Mouse (Mus musculus) forebrain, embryonic 15.5 days (tissue): Measurements from ENCODE around the gene Spr. TPM values are rescaled to one million over a fixed set of nuclear protein-coding genes. Genes with fewer than 3 reads are reported as not detected.
"Not testable (repeated sequence)": the region's sequence is repeated elsewhere in the genome, so short reads cannot be mapped to it uniquely, and the experiment has no call there.

Experiments used
- ATAC-seq: fragments of 200-750 bp; cut with Nextera tagmentation; replicated peaks from 2 replicates; pipeline ENCODE4 v1.8.0; 2017; ENCODE audit warnings: mild to moderate bottlenecking, moderate TSS enrichment, moderate library complexity
- H3K27ac ChIP-seq: fragments of 300-500 bp; sonication (generic); replicated peaks from 2 replicates; pipeline ENCODE4 v1.5.1; 2015; ENCODE audit warnings: mild to moderate bottlenecking, inconsistent platforms
- H3K27me3 ChIP-seq: fragments of 300-500 bp; sonication (generic); 2 replicates; pipeline ENCODE4 v1.6.1; 2015; ENCODE audit warnings: inconsistent platforms
- H3K36me3 ChIP-seq: fragments of 300-500 bp; sonication (generic); 2 replicates; pipeline ENCODE4 v1.6.1; 2015; ENCODE audit warnings: mild to moderate bottlenecking, inconsistent platforms
- H3K4me1 ChIP-seq: fragments of 300-500 bp; sonication (generic); 2 replicates; pipeline ENCODE4 v1.6.1; 2015; ENCODE audit warnings: inconsistent platforms
- H3K4me2 ChIP-seq: fragments of 300-500 bp; sonication (generic); replicated peaks from 2 replicates; pipeline ENCODE4 v1.6.1; 2015; ENCODE audit warnings: mild to moderate bottlenecking, inconsistent platforms
- H3K4me3 ChIP-seq: fragments of 300-500 bp; sonication (generic); 2 replicates; pipeline ENCODE4 v1.5.1; 2015; ENCODE audit warnings: mild to moderate bottlenecking, inconsistent platforms
- H3K9ac ChIP-seq: fragments of 300-500 bp; sonication (generic); replicated peaks from 2 replicates; pipeline ENCODE4 v1.6.1; 2015; ENCODE audit warnings: mild to moderate bottlenecking, inconsistent platforms
- H3K9me3 ChIP-seq: fragments of 300-500 bp; sonication (generic); 2 replicates; pipeline ENCODE4 v1.6.1; 2016; ENCODE audit warnings: inconsistent platforms
- WGBS: fragments of 180-500 bp; shearing (Covaris S2); methylation state at CpG from one replicate; pipeline ENCODE4 v1.1.7; 2015; ENCODE audit warnings: mixed read lengths; 5-methylcytosine and 5-hydroxymethylcytosine counted together
- polyA plus RNA-seq: library from polyadenylated mRNA; unstranded; fragments of >200 nt; fragmentation: Nextera tagmentation; extraction: Ambion mirVana; gene quantifications from 2 replicates; pipeline ENCODE4 v1.2.1, GENCODE M21; 2015

Spr gene
- polyA plus RNA-seq, 1 experiment from 2014 or later: 29.7 TPM

- Histone ChIP-seq H3K4me1 (peaks cover 15% of the 10 kb centered on the region), H3K9ac (peak overlapping the region; percentile 58), H3K4me2 (peak overlapping the region; percentile 74), H3K27ac (peak overlapping the region; percentile 23; the same call in 1 of the 2 replicates), H3K36me3 (no peaks in the 10 kb centered on the region), H3K9me3 (no peaks in the 10 kb centered on the region), H3K4me3 (peak overlapping the region; percentile 44), H3K27me3 (no peaks in the 10 kb centered on the region)
- WGBS: 2% methylated on average over 34 of the region's 34 CpGs
- peak; percentile 48; the same call in 1 of the 2 replicates for ATAC-seq
These were observed 17.4 kb upstream of the Spr start for GRCm38 (mm10) chr6:85154861-85155528.

GRCm38 (mm10) chr6:85153970-85154540 is 16.5 kb upstream of the Spr start:
- no peak overlapping the region for H3K27ac ChIP-seq
- no peak overlapping the region for H3K4me2 ChIP-seq
- peak; percentile 66 for ATAC-seq
- H3K27me3 ChIP-seq: no peaks in the 10 kb centered on the region
- no peak overlapping the region for H3K4me3 ChIP-seq
- no peaks in the 10 kb centered on the region for H3K9me3 ChIP-seq
- H3K36me3 ChIP-seq: no peaks in the 10 kb centered on the region
- H3K4me1 ChIP-seq: peaks cover 15% of the 10 kb centered on the region
- no peak overlapping the region for H3K9ac ChIP-seq
- 9% methylated on average over 9 of the region's 9 CpGs for WGBS

- H3K4me3 ChIP-seq: no peak overlapping the region
- no peak overlapping the region for H3K9ac ChIP-seq
- H3K27ac ChIP-seq: no peak overlapping the region
- H3K9me3 ChIP-seq: no peaks in the 10 kb centered on the region
- H3K4me1 ChIP-seq: peaks cover 9% of the 10 kb centered on the region
- no peaks in the 10 kb centered on the region for H3K27me3 ChIP-seq
- no peaks in the 10 kb centered on the region for H3K36me3 ChIP-seq
- 81% methylated on average over 3 of the region's 3 CpGs for WGBS
- ATAC-seq: no peak
- no peak overlapping the region for H3K4me2 ChIP-seq
These were observed 12.8 kb upstream of the Spr start for GRCm38 (mm10) chr6:85150386-85150785.

GRCm38 (mm10) chr6:85147636-85148035 is 10.1 kb upstream of the Spr start:
- Histone ChIP-seq H3K4me1 (no peaks in the 10 kb centered on the region), H3K4me2 (no peak overlapping the region), H3K36me3 (no peaks in the 10 kb centered on the region), H3K4me3 (no peak overlapping the region), H3K9ac (no peak overlapping the region), H3K27me3 (no peaks in the 10 kb centered on the region), H3K27ac (no peak overlapping the region), H3K9me3 (no peaks in the 10 kb centered on the region)
- no peak for ATAC-seq
- WGBS: 73% methylated on average over 3 of the region's 3 CpGs

GRCm38 (mm10) chr6:85144466-85144865 is 6.9 kb upstream of the Spr start:
- 74% methylated on average over 3 of the region's 3 CpGs for WGBS
- Histone ChIP-seq H3K9me3 (no peaks in the 10 kb centered on the region), H3K4me3 (no peak overlapping the region), H3K9ac (no peak overlapping the region), H3K4me2 (no peak overlapping the region), H3K27me3 (no peaks in the 10 kb centered on the region), H3K27ac (no peak overlapping the region), H3K36me3 (no peaks in the 10 kb centered on the region), H3K4me1 (no peaks in the 10 kb centered on the region)
- ATAC-seq: no peak

GRCm38 (mm10) chr6:85141013-85141412 is 3.4 kb upstream of the Spr start:
- ATAC-seq, H3K4me2 ChIP-seq, H3K27me3 ChIP-seq, H3K9ac ChIP-seq, H3K4me1 ChIP-seq, H3K4me3 ChIP-seq, H3K27ac ChIP-seq, H3K36me3 ChIP-seq, H3K9me3 ChIP-seq: not testable (repeated sequence)
- 8% methylated on average over 7 of the region's 7 CpGs for WGBS

- Histone ChIP-seq H3K9ac (no peak overlapping the region), H3K27me3 (no peaks in the 10 kb centered on the region), H3K36me3 (no peaks in the 10 kb centered on the region), H3K4me3 (no peak overlapping the region), H3K27ac (no peak overlapping the region), H3K9me3 (no peaks in the 10 kb centered on the region), H3K4me1 (peaks cover 5% of the 10 kb centered on the region), H3K4me2 (no peak overlapping the region)
- no peak for ATAC-seq
- 93% methylated on average over 2 of the region's 2 CpGs for WGBS
These were observed 2.0 kb upstream of the Spr start for GRCm38 (mm10) chr6:85139534-85139933.

- H3K9ac ChIP-seq: peak overlapping the region; percentile 65
- H3K4me3 ChIP-seq: peak overlapping the region; percentile 68
- not testable (repeated sequence) for H3K27me3 ChIP-seq
These were observed 782 bp downstream of the Spr start for GRCm38 (mm10) chr6:85136784-85137183.

GRCm38 (mm10) chr6:85132794-85133193 is 4.8 kb downstream of the Spr start:
- H3K4me3 ChIP-seq, H3K9me3 ChIP-seq, H3K4me1 ChIP-seq, ATAC-seq, H3K27me3 ChIP-seq, H3K36me3 ChIP-seq, H3K9ac ChIP-seq, H3K27ac ChIP-seq, H3K4me2 ChIP-seq: not testable (repeated sequence)
- 36% methylated on average over 3 of the region's 3 CpGs for WGBS

More at GRCm38 (mm10) chr6:85136784-85137183, 782 bp downstream of the Spr start:
- WGBS: 66% methylated on average over 7 of the region's 7 CpGs
- H3K27ac ChIP-seq: 0 out of 2 replicates have a peak overlapping the region, but pooled peaks have one; percentile 89
- not testable (repeated sequence) for H3K4me1 ChIP-seq, H3K9me3 ChIP-seq, H3K36me3 ChIP-seq
- peak; percentile 21; the same call in 1 of the 2 replicates for ATAC-seq
- peak overlapping the region; percentile 53 for H3K4me2 ChIP-seq

- not testable (repeated sequence) for H3K4me1 ChIP-seq, H3K9ac ChIP-seq, H3K27ac ChIP-seq, ATAC-seq, H3K4me3 ChIP-seq, H3K9me3 ChIP-seq, H3K36me3 ChIP-seq, H3K27me3 ChIP-seq, H3K4me2 ChIP-seq
- WGBS: 94% methylated on average over 3 of the region's 3 CpGs
These were observed 5.3 kb downstream of the Spr start for GRCm38 (mm10) chr6:85132237-85132636.

- WGBS: 3% methylated on average over 4 of the region's 4 CpGs
- H3K9me3 ChIP-seq: no peaks in the 10 kb centered on the region
- no peak overlapping the region for H3K4me3 ChIP-seq
- H3K36me3 ChIP-seq: no peaks in the 10 kb centered on the region
- peaks cover 10% of the 10 kb centered on the region for H3K27me3 ChIP-seq
- peak; percentile 35; the same call in 1 of the 2 replicates for ATAC-seq
- no peak overlapping the region for H3K27ac ChIP-seq
- H3K4me2 ChIP-seq: no peak overlapping the region
- H3K4me1 ChIP-seq: peaks cover 1% of the 10 kb centered on the region
- H3K9ac ChIP-seq: no peak overlapping the region
These were observed 5.9 kb downstream of the Spr start for GRCm38 (mm10) chr6:85131673-85132072.

GRCm38 (mm10) chr6:85117545-85118511 is 19.7 kb downstream of the Spr start:
- WGBS: 43% methylated on average over 10 of the region's 11 CpGs
- not testable (repeated sequence) for H3K27me3 ChIP-seq, H3K27ac ChIP-seq, H3K9me3 ChIP-seq, H3K36me3 ChIP-seq, H3K9ac ChIP-seq, H3K4me1 ChIP-seq, H3K4me3 ChIP-seq, ATAC-seq, H3K4me2 ChIP-seq
